Mouse (Mus musculus): ENCODE results near the gene Mid1. TPM values are rescaled to one million over a fixed set of nuclear protein-coding genes. Genes with fewer than 3 reads are reported as not detected.
A peak's percentile ranks its signal among the peaks of the same experiment; 100 is the strongest.

The Mid1 gene
- total and polyA plus RNA-seq, 3 experiments, result 2.6 to 5.5 (median 3.7) TPM

- intact Hi-C loops (cut with DNase I), result loop anchor here (2.0 kb wide), 1 partner anchor 115 kb away; no protein-coding TSS in a partner anchor
- TF ChIP-seq POLR2A (IDR thresholded peaks at IDR 0.05; ENCODE audit: insufficient read depth, low read depth, low read length) (no peak), EP300 (IDR thresholded peaks at IDR 0.05; ENCODE audit: insufficient read depth, low read depth, low read length) (no peak), CTCF (IDR thresholded peaks at IDR 0.05) (no peak)
Observed at GRCm38 (mm10) chrX:169863841-169864240, 178.8 kb downstream of the Mid1 start.

GRCm38 (mm10) chrX:169868223-169868622 is 183.2 kb downstream of the Mid1 start:
- Histone ChIP-seq H3K79me2 (replicated peaks; ENCODE audit: control insufficient read depth, insufficient read depth, low read length) (no peaks in the 10 kb centered on the region), H3K4me1 (ENCODE audit: control insufficient read depth, insufficient read depth, low read length) (no peaks in the 10 kb centered on the region), H3K36me3 (ENCODE audit: control insufficient read depth, insufficient read depth, low read length) (no peaks in the 10 kb centered on the region), H3K9ac (ENCODE audit: low read depth, low read length) (no peak overlapping the region), H3K4me3 (no peak overlapping the region), H3K27ac (no peak overlapping the region), H3K27me3 (ENCODE audit: control insufficient read depth, insufficient read depth, low read length) (no peaks in the 10 kb centered on the region)
- WGBS, result 57% methylated on average over 5 of the region's 5 CpGs
- peak in 1 of 2 experiments; percentile 39 for DNase-seq
- intact Hi-C loops (cut with DNase I), result no loop called here
- TF ChIP-seq EP300 (IDR thresholded peaks at IDR 0.05; ENCODE audit: insufficient read depth, low read depth, low read length) (no peak), POLR2A (IDR thresholded peaks at IDR 0.05; ENCODE audit: insufficient read depth, low read depth, low read length) (no peak), CTCF (IDR thresholded peaks at IDR 0.05) (no peak)

More at GRCm38 (mm10) chrX:169863841-169864240, 178.8 kb downstream of the Mid1 start:
- no peak overlapping the region for H3K9ac ChIP-seq (ENCODE audit: low read depth, low read length)
- H3K36me3 ChIP-seq (ENCODE audit: control insufficient read depth, insufficient read depth, low read length), result no peaks in the 10 kb centered on the region
- no peak for DNase-seq
- H3K4me1 ChIP-seq (ENCODE audit: control insufficient read depth, insufficient read depth, low read length), result no peaks in the 10 kb centered on the region
- no peak overlapping the region for H3K4me3 ChIP-seq
- no peaks in the 10 kb centered on the region for H3K79me2 ChIP-seq (replicated peaks; ENCODE audit: control insufficient read depth, insufficient read depth, low read length)
- WGBS, result 53% methylated on average over 1 of the region's 1 CpGs
- H3K27me3 ChIP-seq (ENCODE audit: control insufficient read depth, insufficient read depth, low read length), result no peaks in the 10 kb centered on the region
- H3K27ac ChIP-seq, result no peak overlapping the region

GRCm38 (mm10) chrX:169874475-169874874 is 189.5 kb downstream of the Mid1 start:
- intact Hi-C loops (cut with DNase I), result no loop called here
- H3K4me3 ChIP-seq, result no peak overlapping the region
- H3K36me3 ChIP-seq (ENCODE audit: control insufficient read depth, insufficient read depth, low read length), result no peaks in the 10 kb centered on the region
- no peaks in the 10 kb centered on the region for H3K4me1 ChIP-seq (ENCODE audit: control insufficient read depth, insufficient read depth, low read length)
- H3K9ac ChIP-seq (ENCODE audit: low read depth, low read length), result no peak overlapping the region
- no peaks in the 10 kb centered on the region for H3K79me2 ChIP-seq (replicated peaks; ENCODE audit: control insufficient read depth, insufficient read depth, low read length)
- TF ChIP-seq EP300 (IDR thresholded peaks at IDR 0.05; ENCODE audit: insufficient read depth, low read depth, low read length) (no peak), POLR2A (IDR thresholded peaks at IDR 0.05; ENCODE audit: insufficient read depth, low read depth, low read length) (no peak), CTCF (IDR thresholded peaks at IDR 0.05) (no peak)
- WGBS, result 95% methylated on average over 1 of the region's 1 CpGs
- H3K27ac ChIP-seq, result no peak overlapping the region
- DNase-seq, result no peak
- H3K27me3 ChIP-seq (ENCODE audit: control insufficient read depth, insufficient read depth, low read length), result no peaks in the 10 kb centered on the region

GRCm38 (mm10) chrX:169879481-169880362 is 194.7 kb downstream of the Mid1 start:
- H3K9ac ChIP-seq (ENCODE audit: low read depth, low read length), result peak overlapping the region; percentile 48
- no peaks in the 10 kb centered on the region for H3K36me3 ChIP-seq (ENCODE audit: control insufficient read depth, insufficient read depth, low read length)
- peak; percentile 63 to 90 for DNase-seq
- no peaks in the 10 kb centered on the region for H3K27me3 ChIP-seq (ENCODE audit: control insufficient read depth, insufficient read depth, low read length)
- no peaks in the 10 kb centered on the region for H3K79me2 ChIP-seq (replicated peaks; ENCODE audit: control insufficient read depth, insufficient read depth, low read length)
- 5% methylated on average over 36 of the region's 36 CpGs for WGBS
- H3K27ac ChIP-seq, result peak overlapping the region; percentile 59
- intact Hi-C loops (cut with DNase I), result loop anchor here (5.0 kb wide), 1 partner anchor 98 kb away; no protein-coding TSS in a partner anchor
- peaks cover 2% of the 10 kb centered on the region for H3K4me1 ChIP-seq (ENCODE audit: control insufficient read depth, insufficient read depth, low read length)
- peak overlapping the region; percentile 52 for H3K4me3 ChIP-seq
- TF ChIP-seq EP300 (IDR thresholded peaks at IDR 0.05; ENCODE audit: insufficient read depth, low read depth, low read length) (no peak), POLR2A (IDR thresholded peaks at IDR 0.05; ENCODE audit: insufficient read depth, low read depth, low read length) (peak; percentile 44; the same call in 1 of the 2 replicates), CTCF (IDR thresholded peaks at IDR 0.05) (peak; percentile 25)

- no peak for TF ChIP-seq EP300 (IDR thresholded peaks at IDR 0.05; ENCODE audit: insufficient read depth, low read depth, low read length)
- H3K27ac ChIP-seq, result peak overlapping the region; percentile 59
- peak overlapping the region; percentile 30; the same call in 1 of the 2 replicates for H3K9ac ChIP-seq (ENCODE audit: low read depth, low read length)
- intact Hi-C loops (cut with DNase I), result loop anchor here (5.0 kb wide), 1 partner anchor 97 kb away; no protein-coding TSS in a partner anchor
- no peaks in the 10 kb centered on the region for H3K79me2 ChIP-seq (replicated peaks; ENCODE audit: control insufficient read depth, insufficient read depth, low read length)
- H3K4me1 ChIP-seq (ENCODE audit: control insufficient read depth, insufficient read depth, low read length), result peaks cover 2% of the 10 kb centered on the region
- no peaks in the 10 kb centered on the region for H3K27me3 ChIP-seq (ENCODE audit: control insufficient read depth, insufficient read depth, low read length)
- DNase-seq, result peak in 1 of 2 experiments; percentile 30
- WGBS, result 8% methylated on average over 13 of the region's 13 CpGs
- no peaks in the 10 kb centered on the region for H3K36me3 ChIP-seq (ENCODE audit: control insufficient read depth, insufficient read depth, low read length)
- peak overlapping the region; percentile 52 for H3K4me3 ChIP-seq
Observed at GRCm38 (mm10) chrX:169880363-169880711, 195.3 kb downstream of the Mid1 start.

GRCm38 (mm10) chrX:169880826-169881225 is 195.8 kb downstream of the Mid1 start:
- 35% methylated on average over 10 of the region's 10 CpGs for WGBS
- H3K36me3 ChIP-seq (ENCODE audit: control insufficient read depth, insufficient read depth, low read length), result no peaks in the 10 kb centered on the region
- no peaks in the 10 kb centered on the region for H3K79me2 ChIP-seq (replicated peaks; ENCODE audit: control insufficient read depth, insufficient read depth, low read length)
- TF ChIP-seq EP300 (IDR thresholded peaks at IDR 0.05; ENCODE audit: insufficient read depth, low read depth, low read length) (no peak), CTCF (IDR thresholded peaks at IDR 0.05) (no peak), POLR2A (IDR thresholded peaks at IDR 0.05; ENCODE audit: insufficient read depth, low read depth, low read length) (no peak)
- peak overlapping the region; percentile 37 for H3K27ac ChIP-seq
- peak overlapping the region; percentile 52 for H3K4me3 ChIP-seq
- H3K9ac ChIP-seq (ENCODE audit: low read depth, low read length), result peak overlapping the region; percentile 42
- peak; percentile 22 to 34 for DNase-seq
- intact Hi-C loops (cut with DNase I), result loop anchor here (5.0 kb wide), 1 partner anchor 96 kb away; no protein-coding TSS in a partner anchor
- peaks cover 2% of the 10 kb centered on the region for H3K4me1 ChIP-seq (ENCODE audit: control insufficient read depth, insufficient read depth, low read length)
- H3K27me3 ChIP-seq (ENCODE audit: control insufficient read depth, insufficient read depth, low read length), result no peaks in the 10 kb centered on the region

Data from heart, adult 2 months (tissue).